Mouse (Mus musculus) kidney, adult 2 months (tissue): ENCODE data around the gene Gpr4. TPM values are rescaled to one million over a fixed set of nuclear protein-coding genes. Genes with fewer than 3 reads are reported as not detected.

ENCODE experiments used
- DNase-seq: peaks from one replicate; pipeline ENCODE4 v3.0.0; 2021
- H3K27ac ChIP-seq: fragments of 200-500 bp; 2 replicates; pipeline ENCODE4 v1.5.1; 2012; ENCODE audit warnings: low read depth, low read length, control low read depth, inconsistent platforms; ENCODE audit not compliant: insufficient read depth
- H3K27me3 ChIP-seq: fragments of 200-500 bp; replicated peaks from 2 replicates; pipeline ENCODE4 v1.6.1; 2012; ENCODE audit warnings: mild to moderate bottlenecking, moderate library complexity, low read length, inconsistent platforms; ENCODE audit not compliant: control insufficient read depth, insufficient read depth
- H3K36me3 ChIP-seq: fragments of 200-500 bp; 2 replicates; pipeline ENCODE4 v1.6.1; 2012; ENCODE audit warnings: mild to moderate bottlenecking, moderate library complexity, low read length, inconsistent platforms; ENCODE audit not compliant: control insufficient read depth, insufficient read depth
- H3K4me1 ChIP-seq: fragments of 200-500 bp; 2 replicates; pipeline ENCODE4 v1.6.1; 2011; ENCODE audit warnings: low read length; ENCODE audit not compliant: control insufficient read depth, insufficient read depth
- H3K4me3 ChIP-seq: fragments of 200-500 bp; 2 replicates; pipeline ENCODE4 v1.5.1; 2011; ENCODE audit warnings: mild to moderate bottlenecking, low read depth, low read length, control low read depth; ENCODE audit not compliant: insufficient read depth
- CTCF ChIP-seq: fragments of 200-500 bp; conservative IDR thresholded peaks from 2 replicates; pipeline ENCODE4 v1.5.1; 2011; ENCODE audit warnings: low read depth, mild to moderate bottlenecking, control low read depth, low read length, moderate library complexity, mixed read lengths; ENCODE audit not compliant: insufficient read depth, insufficient read length
- POLR2A ChIP-seq: fragments of 200-500 bp; IDR thresholded peaks from one replicate; pipeline ENCODE4 v1.6.1; 2011; ENCODE audit warnings: low read depth, low read length, control low read depth
- WGBS: fragments of 180-500 bp; shearing (Covaris S2); methylation state at CpG from one replicate; pipeline ENCODE4 v1.1.7; 2018; 5-methylcytosine and 5-hydroxymethylcytosine counted together
- polyA plus RNA-seq: library from polyadenylated mRNA; depleted of rRNA; stranded (reverse); fragments of >200 nt; gene quantifications from 2 replicates; pipeline ENCODE4 v1.2.3, GENCODE M21; 2012; rRNA removed

Gpr4 gene
- polyA plus RNA-seq: 10.1 and 10.8 TPM in 2 replicates

GRCm38 (mm10) chr7:19211996-19212755 lies at the start of gene Gpr4:
Gene Gpr4, plus strand, starts transcription at chr7:19212538.
- Histone ChIP-seq H3K27me3 (no peaks in the 10 kb centered on the region), H3K27ac (peak within 1 kb of the TSS; percentile 27; the same call in 1 of the 2 replicates), H3K4me3 (peak within 1 kb of the TSS; percentile 63), H3K36me3 (no peaks in the 10 kb centered on the region), H3K4me1 (no peaks in the 10 kb centered on the region)
- 3% methylated on average over 30 of the region's 30 CpGs for WGBS
- no peak for TF ChIP-seq POLR2A
- no peak for TF ChIP-seq CTCF
- DNase-seq: peak; percentile 51

GRCm38 (mm10) chr7:19162928-19163327 lies 49.4 kb upstream of the Gpr4 start:
- no peaks in the 10 kb centered on the region for H3K4me1 ChIP-seq
- H3K27ac ChIP-seq: no peak overlapping the region
- no peak overlapping the region for H3K4me3 ChIP-seq
- DNase-seq: no peak
- H3K27me3 ChIP-seq: no peaks in the 10 kb centered on the region
- WGBS: 81% methylated on average over 7 of the region's 7 CpGs
- H3K36me3 ChIP-seq: no peaks in the 10 kb centered on the region
- TF ChIP-seq CTCF (no peak), POLR2A (no peak)

- Histone ChIP-seq H3K4me3 (no peak overlapping the region), H3K27me3 (no peaks in the 10 kb centered on the region), H3K27ac (no peak overlapping the region), H3K36me3 (no peaks in the 10 kb centered on the region), H3K4me1 (no peaks in the 10 kb centered on the region)
- TF ChIP-seq CTCF (no peak), POLR2A (no peak)
- WGBS: 27% methylated on average over 12 of the region's 12 CpGs
- DNase-seq: no peak
Observed at GRCm38 (mm10) chr7:19163752-19164151, 48.6 kb upstream of the Gpr4 start.

GRCm38 (mm10) chr7:19164189-19164588 lies 48.1 kb upstream of the Gpr4 start:
- peak; percentile 46 for DNase-seq

GRCm38 (mm10) chr7:19164978-19165377 lies 47.4 kb upstream of the Gpr4 start:
- DNase-seq: no peak
- Histone ChIP-seq H3K36me3 (no peaks in the 10 kb centered on the region), H3K27me3 (no peaks in the 10 kb centered on the region), H3K4me1 (no peaks in the 10 kb centered on the region), H3K27ac (no peak overlapping the region), H3K4me3 (no peak overlapping the region)
- 7% methylated on average over 13 of the region's 13 CpGs for WGBS
- TF ChIP-seq POLR2A (no peak), CTCF (no peak)

More at GRCm38 (mm10) chr7:19164189-19164588, 48.1 kb upstream of the Gpr4 start:
- WGBS: 4% methylated on average over 6 of the region's 6 CpGs
- TF ChIP-seq CTCF (no peak), POLR2A (no peak)
- no peaks in the 10 kb centered on the region for H3K4me1 ChIP-seq
- no peaks in the 10 kb centered on the region for H3K27me3 ChIP-seq
- H3K36me3 ChIP-seq: no peaks in the 10 kb centered on the region
- H3K27ac ChIP-seq: no peak overlapping the region
- H3K4me3 ChIP-seq: no peak overlapping the region

- H3K36me3 ChIP-seq: no peaks in the 10 kb centered on the region
- H3K4me1 ChIP-seq: no peaks in the 10 kb centered on the region
- no peak for DNase-seq
- no peaks in the 10 kb centered on the region for H3K27me3 ChIP-seq
- TF ChIP-seq CTCF: no peak
- no peak for TF ChIP-seq POLR2A
- WGBS: 17% methylated on average over 14 of the region's 14 CpGs
- no peak within 1 kb of the TSS for H3K4me3 ChIP-seq
- no peak within 1 kb of the TSS for H3K27ac ChIP-seq
Observed at GRCm38 (mm10) chr7:19165656-19166423, 46.5 kb upstream of the Gpr4 start, which contains the start of gene Gipr. Gene Gipr, minus strand, starts transcription at chr7:19166127.

- H3K4me1 ChIP-seq: no peaks in the 10 kb centered on the region
- no peak for DNase-seq
- no peaks in the 10 kb centered on the region for H3K36me3 ChIP-seq
- TF ChIP-seq POLR2A: no peak
- TF ChIP-seq CTCF: no peak
- no peak overlapping the region for H3K4me3 ChIP-seq
- WGBS: 86% methylated on average over 3 of the region's 3 CpGs
- no peaks in the 10 kb centered on the region for H3K27me3 ChIP-seq
- H3K27ac ChIP-seq: no peak overlapping the region
Observed at GRCm38 (mm10) chr7:19166990-19167389, 45.3 kb upstream of the Gpr4 start.
